In the genomic region with DNA sequence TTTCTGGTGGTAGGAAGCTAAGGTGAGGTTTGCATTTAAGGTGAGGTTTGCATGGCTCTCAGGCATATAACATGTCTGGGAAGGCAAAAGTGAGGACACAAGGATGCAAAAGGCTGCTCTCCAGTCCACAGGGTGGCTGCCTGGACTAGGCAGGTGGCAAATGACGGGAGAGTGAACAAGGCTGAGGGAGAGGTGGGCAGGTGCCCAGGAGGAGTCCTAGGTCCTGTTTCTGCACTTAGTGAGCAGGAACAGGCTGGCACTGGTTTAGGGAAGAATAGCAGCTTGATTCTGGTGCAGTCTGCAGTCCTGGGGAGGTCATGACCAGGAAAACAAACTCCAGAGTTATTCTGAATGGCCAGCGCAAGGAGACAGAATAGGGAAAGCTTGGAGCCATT, we compare ENCODE assay signal across 15 mouse cellular contexts. TPM values are rescaled to one million over a fixed set of nuclear protein-coding genes. Genes with fewer than 3 reads are reported as not detected.
DNase-seq lines count a peak whose midpoint lies in the region; ATAC-seq and TF ChIP-seq lines count a peak whose summit lies in the region.
"Had no signal": no experiment of that assay in that cellular context is flagged by ENCODE, and none has a peak within 500 bp of the region (broad histone marks: within the 10 kb centered on the region; RNA-seq: fewer than 3 reads in every experiment).

No protein-coding gene starts in this region.

- TF ChIP-seq RAD21 in CH12.LX (IDR thresholded peaks at IDR 0.05; ENCODE audit: low read depth, low read length): no peak

- no peaks in the 10 kb centered on the region for H3K27me3 ChIP-seq in hindbrain, embryonic 13.5 days
- no peaks in the 10 kb centered on the region for H3K27me3 ChIP-seq in hindbrain, embryonic 10.5 days (ENCODE audit: insufficient read depth, poor library complexity, severe bottlenecking)
- H3K27me3 ChIP-seq in CH12.LX (replicated peaks): no peaks in the 10 kb centered on the region
- H3K27me3 ChIP-seq in kidney, adult 2 months (replicated peaks; ENCODE audit: control insufficient read depth, insufficient read depth, low read length): no peaks in the 10 kb centered on the region
- H3K27me3 ChIP-seq: heart, embryonic 12.5 days; lung, embryonic 15.5 days; neural tube, embryonic 13.5 days had no signal

- H3K4me3 ChIP-seq in hindbrain, embryonic 13.5 days: no peak overlapping the region
- H3K4me3 ChIP-seq in hindbrain, embryonic 10.5 days: no peak overlapping the region
- H3K4me3 ChIP-seq in CH12.LX (replicated peaks in 1 of 3; ENCODE audit: low read depth in 2 of 3, low read length in 2 of 3, poor library complexity in 1 of 3): peak overlapping the region in 1 of 3 experiments; percentile 25
- no peak overlapping the region for H3K4me3 ChIP-seq in kidney, adult 2 months (ENCODE audit: insufficient read depth, low read depth, low read length)
- H3K4me3 ChIP-seq: forebrain, embryonic 10.5 days; heart, embryonic 12.5 days; layer of hippocampus, adult 2 months; lung, embryonic 15.5 days; neural tube, embryonic 13.5 days had no signal

- dilution Hi-C loops in CH12.LX (cut with MboI; ENCODE audit: extremely low pct_ligation_motif_present, extremely low pct_unique_long_range_greater_than_20kb, low sequenced_read_pairs): no loop called here

- no peak overlapping the region for H3K27ac ChIP-seq in hindbrain, embryonic 13.5 days
- H3K27ac ChIP-seq in hindbrain, embryonic 10.5 days: no peak overlapping the region
- H3K27ac ChIP-seq in CH12.LX (ENCODE audit: insufficient read depth, low read depth): peak overlapping the region; percentile 38
- H3K27ac ChIP-seq in kidney, adult 2 months (ENCODE audit: insufficient read depth, low read depth, low read length): peak overlapping the region; percentile 71
- H3K27ac ChIP-seq: forebrain, embryonic 10.5 days; lung, embryonic 15.5 days; neural tube, embryonic 13.5 days had no signal

- TF ChIP-seq POLR2A in CH12.LX (IDR thresholded peaks at IDR 0.05; ENCODE audit: low read depth, low read length): no peak
- TF ChIP-seq POLR2A in kidney, adult 2 months (IDR thresholded peaks at IDR 0.05; ENCODE audit: low read depth, low read length): no peak

- ATAC-seq in hindbrain, embryonic 13.5 days (ENCODE audit: low FRiP score): no peak
- ATAC-seq in inflammation-experienced regulatory T-cells, adult 6 months: no peak

- DNase-seq in hindbrain, embryonic 10.5 days (ENCODE audit: low spot score): no peak
- DNase-seq in CH12.LX (ENCODE audit: extremely low read depth): no peak
- DNase-seq in kidney, adult 2 months: peak; percentile 81
- DNase-seq in kidney, postnatal 36 days: peak; percentile 75 to 87
- DNase-seq in yolk sac, embryonic 10.5 days (ENCODE audit: low spot score): no peak
- DNase-seq: gastrocnemius, postnatal 25 days; liver; retina, postnatal 1 day had no signal

- H3K36me3 ChIP-seq in hindbrain, embryonic 13.5 days: no peaks in the 10 kb centered on the region
- H3K36me3 ChIP-seq in hindbrain, embryonic 10.5 days: no peaks in the 10 kb centered on the region
- peaks cover 0 to 29% of the 10 kb centered on the region in 2 experiments for H3K36me3 ChIP-seq in CH12.LX (replicated peaks in 1 of 2; ENCODE audit: control insufficient read depth in 1 of 2, insufficient read depth in 1 of 2, low read length in 1 of 2)
- H3K36me3 ChIP-seq in kidney, adult 2 months (ENCODE audit: control insufficient read depth, insufficient read depth, low read length): no peaks in the 10 kb centered on the region
- H3K36me3 ChIP-seq: forebrain, embryonic 10.5 days; heart, embryonic 12.5 days; lung, embryonic 15.5 days; neural tube, embryonic 13.5 days had no signal

- TF ChIP-seq EP300 in CH12.LX (IDR thresholded peaks at IDR 0.05; ENCODE audit: low read length): no peak

- peaks cover 85% of the 10 kb centered on the region for H3K4me1 ChIP-seq in hindbrain, embryonic 13.5 days (replicated peaks)
- peaks cover 80% of the 10 kb centered on the region for H3K4me1 ChIP-seq in hindbrain, embryonic 10.5 days (replicated peaks)
- H3K4me1 ChIP-seq in CH12.LX (ENCODE audit: control insufficient read depth in 1 of 2, insufficient read depth in 2 of 2): peaks cover 43 to 78% of the 10 kb centered on the region in 2 experiments
- peaks cover 60% of the 10 kb centered on the region for H3K4me1 ChIP-seq in kidney, adult 2 months (ENCODE audit: control insufficient read depth, insufficient read depth, low read length)

- H3K9me3 ChIP-seq in hindbrain, embryonic 13.5 days: no peaks in the 10 kb centered on the region
- no peaks in the 10 kb centered on the region for H3K9me3 ChIP-seq in hindbrain, embryonic 10.5 days
- no peaks in the 10 kb centered on the region for H3K9me3 ChIP-seq in CH12.LX (replicated peaks; ENCODE audit: low read length)
- H3K9me3 ChIP-seq: forebrain, embryonic 10.5 days; heart, embryonic 12.5 days; lung, embryonic 15.5 days; neural tube, embryonic 13.5 days had no signal

- peak overlapping the region; percentile 29; the same call in 1 of the 2 replicates for H3K9ac ChIP-seq in hindbrain, embryonic 13.5 days
- no peak overlapping the region for H3K9ac ChIP-seq in CH12.LX (ENCODE audit: insufficient read depth, low read depth)
- H3K9ac ChIP-seq: heart, embryonic 12.5 days; lung, embryonic 15.5 days; neural tube, embryonic 13.5 days had no signal

- 80% methylated on average over 2 of the region's 2 CpGs for WGBS in hindbrain, embryonic 13.5 days
- WGBS in hindbrain, embryonic 10.5 days: 76% methylated on average over 2 of the region's 2 CpGs
- 34% methylated on average over 2 of the region's 2 CpGs for WGBS in kidney, adult 2 months

- no peak for TF ChIP-seq CTCF in CH12.LX (conservative IDR thresholded peaks at IDR 0.05 in 1 of 2, IDR thresholded peaks at IDR 0.05 in 1 of 2; ENCODE audit: low read depth in 2 of 2, low read length in 2 of 2)
- TF ChIP-seq CTCF in kidney, adult 2 months (conservative IDR thresholded peaks at IDR 0.05; ENCODE audit: insufficient read depth, insufficient read length, low read depth, low read length): no peak

- no peak overlapping the region for H3K4me2 ChIP-seq in hindbrain, embryonic 13.5 days
- peak overlapping the region; percentile 53 for H3K4me2 ChIP-seq in CH12.LX (ENCODE audit: insufficient read depth, low read depth, poor library complexity, severe bottlenecking)
- H3K4me2 ChIP-seq: heart, embryonic 12.5 days; lung, embryonic 15.5 days; neural tube, embryonic 13.5 days had no signal

- peaks cover 89% of the 10 kb centered on the region for H3K79me2 ChIP-seq in CH12.LX (replicated peaks; ENCODE audit: control insufficient read depth, extremely low read depth, insufficient read depth, poor library complexity, severe bottlenecking)

- in situ Hi-C loops in CH12.LX (cut with MboI; ENCODE audit: low pct_ligation_motif_present, low pct_unique_long_range_greater_than_20kb, low sequenced_read_pairs): no loop called here

TF ChIP-seq in CH12.LX, 34 proteins besides CTCF, POLR2A, EP300 and RAD21:
- no peak for TF ChIP-seq JUND (conservative IDR thresholded peaks at IDR 0.05; ENCODE audit: low read depth, low read length)
- TF ChIP-seq IRF4 (IDR thresholded peaks at IDR 0.05; ENCODE audit: low read depth, low read length): no peak
- TF ChIP-seq ETS1 (conservative IDR thresholded peaks at IDR 0.05; ENCODE audit: low read depth, low read length): no peak
- TF ChIP-seq BHLHE40 (IDR thresholded peaks at IDR 0.05; ENCODE audit: low read depth, low read length): no peak
- TF ChIP-seq CHD1 (IDR thresholded peaks at IDR 0.05; ENCODE audit: low read depth, low read length): no peak

RNA-seq across cellular contexts. Expression of gene Map3k1, which starts 6.5 kb away (rescaled TPM):
- polyA plus RNA-seq in hindbrain, embryonic 13.5 days (2015; fragmentation: Nextera tagmentation; extraction: Ambion mirVana): 12.0 and 13.2 TPM in 2 replicates
- polyA plus RNA-seq in hindbrain, embryonic 10.5 days (2016; fragmentation: Nextera tagmentation; extraction: Ambion mirVana): 11.1 and 12.6 TPM in 2 replicates
- total RNA-seq in CH12.LX (2012; rRNA removed) (37.9 and 48.7 TPM in 2 replicates), CH12.LX (2014; rRNA removed) (7.7 and 10.7 TPM in 2 replicates)
- polyA plus RNA-seq in CH12.LX (2012; ENCODE audit: insufficient read length, low read depth): 13.4 and 14.7 TPM in 2 replicates
- polyA plus RNA-seq in kidney, adult 2 months (2012; rRNA removed): 16.6 and 17.8 TPM in 2 replicates
- polyA plus RNA-seq in inflammation-experienced regulatory T-cells, adult 6 months (2017; shearing (Covaris generic)): 100 to 1,000 TPM in 2 of 3 experiments, 10 to 100 TPM in 1; 81.9 to 104 (median 103) TPM

Comparison
In these comparisons a context has a peak if more than half of its experiments do, and no peak if none do; other contexts are left out.
1. H3K27ac ChIP-seq: peak in CH12.LX (single experiment) and kidney, adult 2 months (single experiment); none in hindbrain, embryonic 13.5 days (single experiment) and hindbrain, embryonic 10.5 days (single experiment).
2. DNase-seq: peak in kidney, adult 2 months (single experiment) and kidney, postnatal 36 days (2 of 2); none in hindbrain, embryonic 10.5 days (single experiment), CH12.LX (single experiment) and yolk sac, embryonic 10.5 days (single experiment).